Mouse (Mus musculus) lung, adult 2 months (tissue): ENCODE results near the gene Wdr5. TPM values are rescaled to one million over a fixed set of nuclear protein-coding genes. Genes with fewer than 3 reads are reported as not detected.

Experiments
- DNase-seq: peaks from one replicate; pipeline ENCODE4 v3.0.0; 2022
- H3K4me1 ChIP-seq: fragments of 200-500 bp; 2 replicates; pipeline ENCODE4 v1.6.1; 2011; ENCODE audit warnings: low read length; ENCODE audit not compliant: control insufficient read depth, insufficient read depth
- H3K4me3 ChIP-seq: fragments of 200-500 bp; replicated peaks from 2 replicates; pipeline ENCODE3; 2011; ENCODE audit warnings: low read depth, mild to moderate bottlenecking, control low read depth, low read length; ENCODE audit errors: extremely low read depth
- CTCF ChIP-seq: fragments of 200-500 bp; IDR thresholded peaks from 2 replicates; pipeline ENCODE4 v1.5.1; 2011; ENCODE audit warnings: mild to moderate bottlenecking, low read length, control low read depth; ENCODE audit not compliant: insufficient read depth
- POLR2A ChIP-seq: fragments of 200-500 bp; IDR thresholded peaks from 2 replicates; pipeline ENCODE4 v1.6.1; 2011; ENCODE audit warnings: low read depth, mild to moderate bottlenecking, control low read depth, low read length, borderline replicate concordance; ENCODE audit errors: extremely low read depth
- WGBS: fragments of 180-500 bp; shearing (Covaris S2); methylation state at CpG from one replicate; pipeline ENCODE4 v1.1.7; 2018; 5-methylcytosine and 5-hydroxymethylcytosine counted together
- polyA plus RNA-seq: library from polyadenylated mRNA; depleted of rRNA; stranded (reverse); fragments of >200 nt; gene quantifications from 2 replicates; pipeline ENCODE4 v1.2.3, GENCODE M21; 2012

Wdr5 gene
- polyA plus RNA-seq, 1 experiment: 21.5 TPM

DNA sequence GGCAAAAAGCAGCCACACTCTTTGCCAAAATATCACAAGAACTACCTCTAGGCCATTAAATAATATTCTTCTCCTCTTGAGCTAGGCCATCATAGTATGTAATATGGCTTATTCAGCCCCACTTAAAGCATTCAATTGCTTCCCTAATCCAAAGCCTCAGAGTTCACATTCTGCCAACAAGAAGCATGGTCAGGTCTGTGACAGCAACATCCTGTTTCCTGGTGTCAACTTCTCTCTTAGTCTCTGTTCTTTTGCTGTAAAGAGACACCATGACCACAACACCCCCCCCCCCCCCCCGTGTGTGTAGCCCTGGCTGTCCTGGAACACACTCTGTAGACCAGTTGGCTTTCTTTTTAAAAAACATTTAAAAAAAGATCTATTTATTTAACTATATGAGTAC lies 32.4 kb downstream of the Wdr5 start:
- TF ChIP-seq CTCF (no peak), POLR2A (no peak)
- Histone ChIP-seq H3K4me1 (no peaks in the 10 kb centered on the region), H3K4me3 (no peak overlapping the region)
- no peak for DNase-seq
- WGBS: 24% methylated on average over 1 of the region's 1 CpGs

DNA sequence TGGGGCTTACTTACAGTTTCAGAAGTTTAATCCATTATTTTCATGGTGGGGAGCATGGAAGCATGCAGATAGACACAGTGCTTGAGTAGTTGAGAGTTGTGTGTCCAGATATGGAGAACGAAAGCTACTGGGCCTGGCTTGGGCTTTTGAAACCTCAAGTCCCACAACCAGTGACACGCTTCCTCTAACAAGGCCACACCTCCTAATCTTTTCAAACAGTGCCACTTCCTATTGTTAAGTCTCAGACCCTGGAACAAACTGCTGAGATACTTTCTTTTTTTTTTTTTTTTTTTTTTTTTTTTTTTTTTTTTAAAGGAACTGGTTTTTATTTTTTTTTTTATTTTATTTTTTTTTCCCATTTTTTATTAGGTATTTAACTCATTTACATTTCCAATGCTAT lies 33.0 kb downstream of the Wdr5 start:
- no peak for DNase-seq
- TF ChIP-seq POLR2A: no peak
- TF ChIP-seq CTCF: no peak
- H3K4me1 ChIP-seq: no peaks in the 10 kb centered on the region
- 85% methylated on average over 2 of the region's 2 CpGs for WGBS
- H3K4me3 ChIP-seq: no peak overlapping the region

DNA sequence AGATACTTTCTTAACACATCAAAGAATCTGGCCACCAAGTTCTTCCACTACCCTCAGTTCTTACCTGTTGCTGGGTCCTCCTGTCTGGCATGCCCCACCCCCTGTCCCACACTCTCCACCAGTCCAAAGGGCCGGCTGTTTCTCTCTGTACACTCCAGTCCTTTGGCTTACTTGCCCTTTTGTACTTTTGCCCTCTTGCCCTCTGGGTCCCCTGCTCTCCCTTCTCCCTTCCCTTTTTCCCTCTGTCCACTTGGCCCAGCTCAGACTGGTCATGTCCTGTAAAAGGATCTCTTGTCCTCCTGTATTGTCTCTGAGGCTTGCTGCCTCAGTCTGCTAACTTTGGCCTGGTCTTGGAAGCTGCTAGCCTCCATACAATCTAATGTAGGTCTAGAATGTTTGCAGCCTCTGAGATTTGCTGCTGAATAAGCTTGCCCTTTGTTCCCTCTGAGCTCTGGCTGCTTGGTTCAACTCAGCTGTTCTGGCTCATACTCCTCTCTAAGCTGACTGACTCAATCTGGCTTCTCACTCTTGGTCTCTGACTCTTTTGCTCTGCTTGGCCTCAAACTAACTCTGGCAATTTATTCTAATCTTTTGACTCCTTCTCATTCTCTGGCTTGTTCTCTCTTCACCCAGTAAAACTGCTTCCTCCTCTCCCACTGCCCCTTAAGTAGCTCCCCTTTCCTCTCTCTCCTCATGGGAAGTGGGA lies 33.9 kb downstream of the Wdr5 start:
- whole genome bisulfite sequencing: 86% methylated on average over 1 of the region's 1 CpGs
- 0 out of 2 replicates have a peak, but pooled peaks cover 2% of the 10 kb centered on the region for H3K4me1 ChIP-seq
- no peak overlapping the region for H3K4me3 ChIP-seq
- TF ChIP-seq CTCF (no peak), POLR2A (no peak)
- no peak for DNase-seq

DNA sequence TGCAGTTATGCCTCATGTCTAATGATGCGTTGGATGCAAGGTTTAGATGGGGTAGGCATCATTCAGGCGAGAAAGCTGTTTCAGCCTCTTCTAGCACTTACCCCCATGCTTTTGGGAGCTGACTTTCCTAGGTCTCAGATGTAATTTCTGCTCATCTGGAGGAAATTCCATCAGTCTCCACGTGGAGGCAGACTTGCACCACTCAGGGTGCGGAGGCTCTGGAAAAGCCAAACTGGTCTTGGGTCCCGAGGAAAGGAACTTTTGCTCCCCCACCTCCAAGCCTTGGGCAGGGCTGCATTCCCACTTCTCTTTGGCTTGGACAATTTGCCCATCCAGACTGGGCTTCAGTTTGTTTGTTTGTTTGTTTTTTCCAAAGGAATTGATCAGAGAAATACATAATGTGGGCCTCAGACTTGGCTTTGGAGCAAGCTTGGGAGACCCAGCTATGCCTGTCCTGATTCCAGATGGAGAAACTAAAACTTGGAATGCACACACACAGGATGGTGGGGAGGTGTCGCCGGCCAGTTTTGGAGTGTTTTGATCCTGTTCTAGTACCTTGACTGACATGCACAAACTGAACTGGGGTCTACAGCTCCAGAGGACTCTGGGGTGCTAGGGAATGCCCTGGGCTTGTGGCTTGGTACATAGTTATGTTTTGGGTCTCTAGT lies 37.8 kb downstream of the Wdr5 start:
- 16% methylated on average over 7 of the region's 7 CpGs for WGBS
- TF ChIP-seq POLR2A (no peak), CTCF (peak; percentile 95)
- DNase-seq: peak; percentile 81
- Histone ChIP-seq H3K4me3 (no peak overlapping the region), H3K4me1 (peaks cover 7% of the 10 kb centered on the region; the same call in 1 of the 2 replicates)

DNA sequence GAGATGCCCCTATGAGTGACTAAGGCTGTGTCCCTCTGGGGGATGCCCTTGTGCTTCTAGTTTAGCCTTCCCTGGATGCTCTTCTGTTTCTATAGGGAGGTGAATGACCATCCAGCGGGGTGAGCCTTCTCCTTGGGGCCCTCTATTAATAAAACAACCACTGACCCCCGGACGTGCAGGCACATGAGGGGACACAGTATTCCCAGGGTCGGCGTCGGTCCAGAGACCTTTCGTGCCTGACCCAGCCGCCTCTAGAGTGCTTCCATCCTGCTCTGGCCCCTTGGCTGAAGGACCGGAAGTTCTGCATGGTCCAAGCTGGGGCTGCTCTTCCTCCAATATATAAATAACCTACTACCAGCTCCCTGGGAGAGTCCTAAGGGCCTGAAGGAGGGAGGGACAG lies 39.4 kb downstream of the Wdr5 start:
- no peak overlapping the region for H3K4me3 ChIP-seq
- WGBS: 36% methylated on average over 9 of the region's 9 CpGs
- DNase-seq: no peak
- TF ChIP-seq CTCF: no peak
- peaks cover 7% of the 10 kb centered on the region; the same call in 1 of the 2 replicates for H3K4me1 ChIP-seq

DNA sequence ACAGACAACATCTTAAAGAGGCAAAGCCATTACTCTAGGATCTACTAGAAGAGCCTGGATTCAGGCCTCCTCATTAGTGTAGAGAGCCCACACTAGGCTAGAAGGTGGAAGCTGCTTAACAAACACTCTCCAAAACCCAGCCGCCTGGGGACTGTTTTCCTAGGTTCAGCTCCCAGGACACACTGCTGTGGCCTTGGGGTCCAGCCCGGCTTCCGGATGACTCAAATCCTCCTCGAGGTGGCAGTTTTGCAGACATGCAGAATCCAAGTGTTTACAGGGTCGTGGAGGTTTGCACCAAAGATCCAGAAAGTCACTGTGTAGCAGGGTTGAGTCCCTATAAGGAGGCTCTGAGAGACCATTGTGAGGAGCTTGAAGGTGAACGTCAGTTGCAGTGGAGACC lies 42.0 kb downstream of the Wdr5 start:
- TF ChIP-seq POLR2A (no peak), CTCF (no peak)
- 85% methylated on average over 6 of the region's 6 CpGs for WGBS
- Histone ChIP-seq H3K4me3 (no peak overlapping the region), H3K4me1 (peaks cover 7% of the 10 kb centered on the region; the same call in 1 of the 2 replicates)
- DNase-seq: no peak

DNA sequence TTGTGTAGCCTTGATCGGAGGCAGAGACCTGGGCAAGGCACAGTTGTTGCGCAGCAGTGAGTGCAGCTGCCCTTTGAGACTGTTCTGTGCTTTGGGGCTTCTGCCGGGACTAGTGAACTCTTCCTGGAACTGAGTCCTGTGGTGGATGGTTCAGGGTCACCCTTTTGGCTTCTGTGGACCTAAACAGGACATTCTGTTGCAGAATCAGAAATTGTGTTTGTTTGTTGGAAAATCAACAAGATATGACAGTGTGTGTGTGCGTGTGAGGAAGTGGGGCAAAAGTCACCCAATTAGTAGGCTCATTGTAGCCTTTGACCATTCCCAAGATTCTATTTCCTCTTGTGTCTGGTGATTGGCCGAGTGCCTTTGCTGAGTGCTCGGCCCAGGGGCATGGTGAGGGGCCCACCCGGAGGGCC lies 45.8 kb downstream of the Wdr5 start:
- TF ChIP-seq CTCF: no peak
- TF ChIP-seq POLR2A: no peak
- WGBS: 68% methylated on average over 7 of the region's 7 CpGs

DNA sequence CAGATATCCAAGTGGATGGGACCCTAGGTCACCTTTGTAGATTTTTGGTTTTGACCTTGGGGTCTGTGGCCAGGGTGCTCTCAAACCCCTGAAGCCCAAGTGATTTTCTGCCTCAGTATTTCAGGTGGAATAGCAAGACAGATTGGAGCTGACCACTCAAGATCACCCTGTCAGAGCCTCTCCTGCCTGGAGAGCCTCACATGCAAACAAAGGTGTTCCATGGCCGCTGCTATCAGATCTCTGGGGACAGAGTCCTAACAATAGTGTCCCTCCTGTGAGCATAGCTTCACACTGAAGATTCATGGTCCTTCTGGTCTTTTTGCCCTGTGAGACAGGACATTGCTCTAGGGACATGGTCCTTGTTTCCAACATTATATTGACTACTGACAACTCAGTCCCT lies 46.2 kb downstream of the Wdr5 start:
- WGBS: 67% methylated on average over 1 of the region's 1 CpGs
- H3K4me1 ChIP-seq: no peaks in the 10 kb centered on the region
- TF ChIP-seq CTCF (no peak), POLR2A (no peak)
- H3K4me3 ChIP-seq: no peak overlapping the region
- no peak for DNase-seq

More for the DNA sequence above, 45.8 kb downstream of the Wdr5 start:
- Histone ChIP-seq H3K4me1 (no peaks in the 10 kb centered on the region), H3K4me3 (no peak overlapping the region)
- no peak for DNase-seq

DNA sequence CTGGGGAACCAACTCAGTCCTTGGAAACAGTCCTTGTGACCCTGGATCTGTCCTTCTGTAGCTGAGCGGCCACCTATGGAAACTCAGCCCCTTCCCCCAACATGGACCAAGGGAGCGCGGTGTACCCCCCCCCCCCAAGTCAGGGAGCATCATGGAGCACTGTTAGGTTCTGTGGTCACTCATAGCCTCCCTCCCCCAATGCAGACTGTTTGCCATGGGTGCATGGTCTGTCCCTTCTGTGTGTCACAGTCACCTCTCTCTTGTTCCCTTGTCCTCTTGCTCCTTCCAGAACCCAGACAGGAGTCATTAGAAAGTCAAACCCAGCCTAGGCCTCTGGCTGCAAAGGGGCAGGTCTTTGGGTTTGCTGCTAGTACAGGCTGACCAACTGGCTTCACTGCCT lies 46.9 kb downstream of the Wdr5 start:
- TF ChIP-seq CTCF (no peak), POLR2A (no peak)
- Histone ChIP-seq H3K4me3 (no peak overlapping the region), H3K4me1 (no peaks in the 10 kb centered on the region)
- DNase-seq: no peak
- WGBS: 100% methylated on average over 3 of the region's 3 CpGs

DNA sequence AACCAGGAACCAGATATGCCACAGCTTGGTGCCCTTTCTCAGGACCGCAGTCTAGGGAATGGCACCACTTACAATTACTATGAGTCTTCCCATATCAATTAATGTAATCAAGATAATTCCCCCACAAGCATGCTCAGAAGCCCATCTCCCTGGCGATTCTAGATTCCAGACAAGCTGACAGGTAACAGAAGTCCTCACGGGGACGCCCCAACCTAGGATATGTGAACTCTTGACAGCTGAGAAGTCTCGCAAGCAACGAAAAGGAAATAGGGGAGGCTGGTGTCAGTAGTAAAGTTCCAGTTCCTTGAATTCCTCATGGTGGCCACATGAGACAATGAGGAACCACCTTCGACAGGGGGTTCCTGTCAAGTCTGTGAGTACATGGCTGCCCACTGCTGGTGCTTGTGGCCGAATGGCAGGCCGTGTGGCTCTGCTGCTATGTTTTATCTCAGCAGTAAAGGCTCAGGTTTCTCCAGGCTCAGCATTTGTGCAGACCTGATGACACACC lies 48.7 kb downstream of the Wdr5 start:
- no peak for DNase-seq
- 73% methylated on average over 9 of the region's 9 CpGs for WGBS
- H3K4me1 ChIP-seq: no peaks in the 10 kb centered on the region
- no peak overlapping the region for H3K4me3 ChIP-seq
- TF ChIP-seq POLR2A (no peak), CTCF (no peak)
